Mouse (Mus musculus) intestine, embryonic 14.5 days (tissue): ENCODE results near the gene Cradd. TPM values are rescaled to one million over a fixed set of nuclear protein-coding genes. Genes with fewer than 3 reads are reported as not detected.

Source experiments
- ATAC-seq: fragments of 200-750 bp; cut with Nextera tagmentation; replicated peaks from 2 replicates; pipeline ENCODE4 v1.8.0; 2017; ENCODE audit warnings: low read depth, moderate number of reproducible peaks, moderate TSS enrichment, moderate library complexity; ENCODE audit not compliant: low FRiP score, low TSS enrichment
- DNase-seq: peaks from one replicate; pipeline ENCODE4 v3.0.0-alpha.2; 2018; ENCODE audit warnings: low spot score
- H3K27ac ChIP-seq: fragments of 300-500 bp; sonication (generic); 2 replicates; pipeline ENCODE4 v1.5.1; 2014; ENCODE audit warnings: low read depth, mild to moderate bottlenecking, control low read depth
- H3K27me3 ChIP-seq: fragments of 300-500 bp; sonication (generic); replicated peaks from 2 replicates; pipeline ENCODE4 v1.6.1; 2014; ENCODE audit warnings: low read length, control low read depth; ENCODE audit not compliant: control insufficient read depth, insufficient read depth
- H3K36me3 ChIP-seq: fragments of 300-500 bp; sonication (generic); 2 replicates; pipeline ENCODE4 v1.6.1; 2014; ENCODE audit warnings: low read length, control low read depth; ENCODE audit not compliant: control insufficient read depth, insufficient read depth
- H3K4me1 ChIP-seq: fragments of 300-500 bp; sonication (generic); replicated peaks from 2 replicates; pipeline ENCODE4 v1.6.1; 2014; ENCODE audit warnings: low read length, control low read depth, mixed read lengths; ENCODE audit not compliant: control insufficient read depth, insufficient read depth
- H3K4me2 ChIP-seq: fragments of 300-500 bp; sonication (generic); 2 replicates; pipeline ENCODE4 v1.6.1; 2014; ENCODE audit warnings: low read length
- H3K4me3 ChIP-seq: fragments of 300-500 bp; sonication (generic); 2 replicates; pipeline ENCODE4 v1.5.1; 2014; ENCODE audit warnings: low read depth, low read length, control low read depth, mixed read lengths
- H3K9ac ChIP-seq: fragments of 300-500 bp; sonication (generic); 2 replicates; pipeline ENCODE4 v1.6.1; 2014; ENCODE audit warnings: mild to moderate bottlenecking, low read length
- H3K9me3 ChIP-seq: fragments of 300-500 bp; sonication (generic); 2 replicates; pipeline ENCODE4 v1.6.1; 2016; ENCODE audit warnings: low read length, control low read depth; ENCODE audit not compliant: control insufficient read depth
- WGBS: fragments of 180-500 bp; shearing (Covaris S2); extraction: QIAGEN DNeasy Blood & Tissue Kit; methylation state at CpG from one replicate; pipeline ENCODE4 v1.1.7; 2014; 5-methylcytosine and 5-hydroxymethylcytosine counted together
- polyA plus RNA-seq: library from polyadenylated mRNA; unstranded; fragments of >200 nt; fragmentation: Nextera tagmentation; extraction: Ambion mirVana; gene quantifications from 2 replicates; pipeline ENCODE4 v1.2.1, GENCODE M21; 2014

Cradd gene
- polyA plus RNA-seq, 1 experiment from 2014 or later = 13.6 TPM

GRCm38 (mm10) chr10:95280327-95280726 is 43.6 kb downstream of the Cradd start:
- ATAC-seq (no peak), DNase-seq (no peak)
- H3K4me3 ChIP-seq = no peak overlapping the region
- H3K4me2 ChIP-seq = no peak overlapping the region
- H3K27me3 ChIP-seq = no peaks in the 10 kb centered on the region
- 98% methylated on average over 3 of the region's 3 CpGs for WGBS
- H3K4me1 ChIP-seq = no peaks in the 10 kb centered on the region
- no peak overlapping the region for H3K27ac ChIP-seq
- no peaks in the 10 kb centered on the region for H3K36me3 ChIP-seq
- no peaks in the 10 kb centered on the region for H3K9me3 ChIP-seq
- no peak overlapping the region for H3K9ac ChIP-seq

DNA sequence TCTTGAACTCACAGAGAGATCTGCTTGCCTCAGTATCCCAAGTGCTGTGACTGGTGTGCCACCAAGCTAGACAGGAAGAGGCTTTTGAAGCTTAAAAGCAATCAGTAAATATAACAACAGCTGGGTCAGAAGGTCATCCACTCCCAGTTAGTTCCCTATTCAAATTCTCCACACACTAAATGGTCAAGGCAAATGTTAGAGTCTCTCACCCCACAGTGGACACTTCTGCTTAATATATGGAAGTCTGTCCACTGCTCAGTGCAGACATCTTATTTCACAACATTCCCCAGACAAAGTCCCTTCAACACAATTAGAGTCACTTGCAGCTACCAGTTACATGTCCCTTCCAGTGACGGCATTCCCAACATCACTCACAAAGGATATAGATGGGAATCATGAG is 44.5 kb downstream of the Cradd start:
- ATAC-seq (no peak), DNase-seq (no peak)
- Histone ChIP-seq H3K9ac (no peak overlapping the region), H3K27me3 (no peaks in the 10 kb centered on the region), H3K27ac (no peak overlapping the region), H3K4me1 (no peaks in the 10 kb centered on the region), H3K36me3 (no peaks in the 10 kb centered on the region), H3K4me2 (no peak overlapping the region), H3K9me3 (no peaks in the 10 kb centered on the region), H3K4me3 (no peak overlapping the region)
- 96% methylated on average over 1 of the region's 1 CpGs for WGBS

- Histone ChIP-seq H3K9me3 (no peaks in the 10 kb centered on the region), H3K9ac (no peak overlapping the region), H3K27me3 (no peaks in the 10 kb centered on the region), H3K36me3 (no peaks in the 10 kb centered on the region), H3K4me2 (no peak overlapping the region), H3K4me1 (no peaks in the 10 kb centered on the region), H3K27ac (no peak overlapping the region), H3K4me3 (no peak overlapping the region)
- no peak for DNase-seq
- 87% methylated on average over 11 of the region's 11 CpGs for WGBS
- no peak for ATAC-seq
These were observed 45.8 kb downstream of the Cradd start for GRCm38 (mm10) chr10:95278085-95278484.

DNA sequence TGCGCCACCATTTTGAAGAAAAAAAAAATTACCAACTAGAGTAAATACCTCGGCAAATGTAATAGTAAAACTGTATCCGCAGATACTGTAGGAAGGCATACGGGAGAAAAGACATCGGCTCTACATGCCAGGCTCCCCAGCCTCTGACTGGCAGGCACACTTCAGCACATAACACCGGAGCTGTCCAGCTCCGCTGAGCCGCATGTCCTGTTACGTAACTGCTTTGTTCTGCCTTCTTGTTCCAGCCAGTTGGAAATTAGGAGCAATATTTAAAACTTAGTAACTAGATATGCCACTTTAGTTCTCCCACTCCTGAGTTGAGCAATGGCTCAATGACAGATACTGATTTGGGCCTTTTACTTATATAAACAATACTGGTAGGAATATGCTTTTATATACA is 48.4 kb downstream of the Cradd start:
- ATAC-seq (no peak), DNase-seq (no peak)
- no peak overlapping the region for H3K27ac ChIP-seq

GRCm38 (mm10) chr10:95273226-95273625 is 50.7 kb downstream of the Cradd start:
- DNase-seq = no peak
- Histone ChIP-seq H3K27me3 (no peaks in the 10 kb centered on the region), H3K4me2 (no peak overlapping the region), H3K36me3 (no peaks in the 10 kb centered on the region), H3K9me3 (no peaks in the 10 kb centered on the region), H3K27ac (no peak overlapping the region), H3K9ac (no peak overlapping the region), H3K4me3 (no peak overlapping the region), H3K4me1 (no peaks in the 10 kb centered on the region)
- ATAC-seq = no peak
- WGBS = 85% methylated on average over 13 of the region's 13 CpGs

More for the DNA sequence above, 48.4 kb downstream of the Cradd start:
- H3K4me3 ChIP-seq = no peak overlapping the region
- H3K9ac ChIP-seq = no peak overlapping the region
- H3K9me3 ChIP-seq = no peaks in the 10 kb centered on the region
- H3K36me3 ChIP-seq = no peaks in the 10 kb centered on the region
- H3K27me3 ChIP-seq = no peaks in the 10 kb centered on the region
- no peaks in the 10 kb centered on the region for H3K4me1 ChIP-seq
- H3K4me2 ChIP-seq = no peak overlapping the region
- WGBS = 87% methylated on average over 9 of the region's 9 CpGs

DNA sequence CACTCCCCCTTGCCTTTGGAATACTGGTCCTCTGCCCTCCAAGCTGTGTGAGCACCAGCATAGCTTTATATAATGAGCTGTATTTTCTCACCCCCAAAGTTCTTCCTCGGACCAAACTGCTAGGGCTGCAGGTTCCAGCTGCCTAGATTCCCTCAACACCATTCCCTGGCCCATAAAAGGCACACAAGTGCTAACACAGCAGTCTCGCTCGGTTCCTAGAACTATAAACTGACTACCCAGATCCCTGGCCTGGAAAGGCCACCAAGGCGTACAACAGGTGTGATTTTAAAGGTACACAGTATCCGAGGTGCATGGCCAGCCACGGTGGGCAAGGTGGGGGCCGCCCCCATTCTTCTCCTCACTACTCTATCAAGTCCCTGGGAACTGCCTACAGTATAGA is 54.8 kb downstream of the Cradd start:
- WGBS = 85% methylated on average over 7 of the region's 7 CpGs
- H3K4me1 ChIP-seq = peaks cover 8% of the 10 kb centered on the region
- no peaks in the 10 kb centered on the region for H3K36me3 ChIP-seq
- no peak overlapping the region for H3K27ac ChIP-seq
- no peak overlapping the region for H3K4me2 ChIP-seq
- DNase-seq (no peak), ATAC-seq (no peak)
- no peaks in the 10 kb centered on the region for H3K9me3 ChIP-seq
- no peak overlapping the region for H3K4me3 ChIP-seq
- H3K27me3 ChIP-seq = no peaks in the 10 kb centered on the region; the same call in 1 of the 2 replicates
- no peak overlapping the region for H3K9ac ChIP-seq

DNA sequence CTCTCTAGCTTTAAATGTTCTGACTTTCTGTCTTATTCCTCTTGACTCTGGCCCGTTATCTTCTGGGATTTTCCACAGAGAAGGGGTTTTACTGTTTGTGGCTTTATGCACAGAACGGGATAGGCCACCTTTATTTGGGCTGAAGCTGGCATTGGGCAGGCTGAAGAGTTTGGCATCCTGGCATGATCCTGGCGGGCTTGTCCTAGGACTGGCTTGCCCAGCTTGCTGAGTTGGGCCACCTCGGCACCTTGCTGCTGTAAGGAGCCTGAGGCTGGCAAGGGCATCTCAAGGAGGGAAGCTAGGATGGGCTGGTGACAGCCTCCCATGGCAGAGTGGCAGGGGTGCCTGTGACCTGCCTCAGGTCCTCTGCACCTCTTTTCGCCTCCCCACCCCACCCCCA is 55.6 kb downstream of the Cradd start:
- H3K4me2 ChIP-seq = no peak overlapping the region
- no peaks in the 10 kb centered on the region for H3K36me3 ChIP-seq
- DNase-seq (no peak), ATAC-seq (no peak)
- H3K27me3 ChIP-seq = no peaks in the 10 kb centered on the region; the same call in 1 of the 2 replicates
- no peak overlapping the region for H3K4me3 ChIP-seq
- H3K27ac ChIP-seq = no peak overlapping the region
- no peak overlapping the region for H3K9ac ChIP-seq
- no peaks in the 10 kb centered on the region for H3K9me3 ChIP-seq
- 89% methylated on average over 5 of the region's 5 CpGs for WGBS
- H3K4me1 ChIP-seq = peaks cover 10% of the 10 kb centered on the region

DNA sequence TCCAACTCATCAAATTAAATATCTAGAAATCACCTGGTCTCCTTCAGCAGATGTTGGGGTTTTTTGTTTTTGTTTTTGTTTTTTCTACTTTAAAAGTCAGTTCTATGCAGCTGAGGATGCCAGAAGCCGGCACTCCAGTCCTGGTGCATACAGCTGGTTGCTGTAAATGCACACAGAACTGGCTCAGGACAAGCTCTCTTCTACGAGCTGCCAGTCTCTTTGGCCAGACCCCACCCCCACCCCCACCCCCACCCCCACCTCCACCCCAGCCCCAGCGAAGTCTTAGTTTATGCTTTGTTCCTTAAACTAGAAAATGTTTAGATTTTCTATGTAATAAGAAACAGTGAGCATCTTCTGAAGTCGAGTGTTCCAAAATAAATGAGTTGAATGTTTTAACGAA is 57.0 kb downstream of the Cradd start:
- ATAC-seq (no peak), DNase-seq (no peak)
- WGBS = 25% methylated on average over 5 of the region's 5 CpGs
- no peak overlapping the region for H3K9ac ChIP-seq
- H3K27me3 ChIP-seq = no peaks in the 10 kb centered on the region; the same call in 1 of the 2 replicates
- no peaks in the 10 kb centered on the region for H3K36me3 ChIP-seq
- peaks cover 13% of the 10 kb centered on the region for H3K4me1 ChIP-seq
- H3K4me3 ChIP-seq = no peak overlapping the region
- no peaks in the 10 kb centered on the region for H3K9me3 ChIP-seq
- no peak overlapping the region for H3K4me2 ChIP-seq
- H3K27ac ChIP-seq = no peak overlapping the region

DNA sequence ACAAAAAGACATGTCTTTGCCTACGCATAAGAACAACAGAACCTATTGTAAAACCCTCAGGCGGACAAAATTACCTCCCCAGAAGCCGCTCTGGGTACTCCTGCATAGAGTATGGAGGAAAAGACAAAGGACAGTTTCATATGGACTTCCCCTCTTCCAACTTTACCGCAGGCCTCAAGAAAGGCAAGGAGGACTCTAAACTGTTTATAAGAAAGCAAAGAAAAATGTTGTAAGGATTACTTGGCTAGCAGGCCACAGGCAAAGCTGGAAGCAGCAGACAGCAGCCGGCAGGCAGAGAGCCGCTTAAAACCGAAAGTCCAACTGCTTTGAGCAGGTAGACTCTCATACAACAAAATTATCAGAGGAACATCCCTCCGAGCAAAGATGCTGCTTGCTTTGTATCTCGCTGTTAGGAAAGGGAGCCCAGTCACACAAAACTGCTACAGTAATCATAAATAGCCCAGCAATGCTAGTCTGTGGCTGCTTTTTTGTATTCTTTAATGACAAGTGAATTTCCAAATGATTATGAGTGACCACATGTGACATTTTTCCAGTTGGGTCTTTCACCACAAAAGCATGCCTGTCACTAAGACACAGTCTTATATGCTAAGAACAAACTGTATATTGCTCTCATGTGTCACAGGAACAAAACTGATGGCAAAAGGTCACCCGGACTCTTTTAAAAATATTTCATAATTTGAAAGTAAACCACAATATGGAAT is 57.7 kb downstream of the Cradd start:
- Histone ChIP-seq H3K4me2 (peak overlapping the region; percentile 38), H3K27ac (peak overlapping the region; percentile 43; the same call in 1 of the 2 replicates), H3K9me3 (no peaks in the 10 kb centered on the region), H3K27me3 (no peaks in the 10 kb centered on the region; the same call in 1 of the 2 replicates), H3K36me3 (no peaks in the 10 kb centered on the region), H3K9ac (no peak overlapping the region), H3K4me3 (no peak overlapping the region), H3K4me1 (peaks cover 13% of the 10 kb centered on the region)
- ATAC-seq (no peak), DNase-seq (peak; percentile 67)
- WGBS = 42% methylated on average over 10 of the region's 10 CpGs
